Mouse (Mus musculus) ZHBTc4 (cell line): Measurements from ENCODE around the gene Scnn1b.

Experiments used
- DNase-seq: peaks from one replicate; pipeline ENCODE4 v3.0.0-alpha.2; 2011; ENCODE audit warnings: low read depth, low spot score

Scnn1b gene

GRCm38 (mm10) chr7:121913944-121914343 is 49.1 kb downstream of the Scnn1b start:
- no peak for DNase-seq

DNA sequence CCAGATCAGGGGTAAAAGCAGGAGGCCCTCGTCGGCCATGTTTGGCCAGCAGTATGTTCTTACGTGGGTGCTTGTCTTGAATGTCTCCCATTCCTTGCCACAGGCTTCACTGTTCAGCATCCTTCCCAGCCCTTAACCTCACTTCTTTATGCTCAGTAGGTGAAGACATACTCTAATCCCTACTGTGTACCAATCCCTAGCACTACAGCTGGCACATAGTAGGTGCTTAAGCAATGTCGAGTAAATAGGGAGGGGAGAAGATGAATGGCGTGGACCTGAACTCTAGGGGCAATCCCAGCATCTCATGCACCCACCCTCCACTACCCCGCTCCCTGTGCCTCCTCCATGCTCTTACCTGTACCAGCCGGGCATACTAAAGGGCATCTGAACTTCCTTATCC is 59.5 kb downstream of the Scnn1b start:
- no peak for DNase-seq

DNA sequence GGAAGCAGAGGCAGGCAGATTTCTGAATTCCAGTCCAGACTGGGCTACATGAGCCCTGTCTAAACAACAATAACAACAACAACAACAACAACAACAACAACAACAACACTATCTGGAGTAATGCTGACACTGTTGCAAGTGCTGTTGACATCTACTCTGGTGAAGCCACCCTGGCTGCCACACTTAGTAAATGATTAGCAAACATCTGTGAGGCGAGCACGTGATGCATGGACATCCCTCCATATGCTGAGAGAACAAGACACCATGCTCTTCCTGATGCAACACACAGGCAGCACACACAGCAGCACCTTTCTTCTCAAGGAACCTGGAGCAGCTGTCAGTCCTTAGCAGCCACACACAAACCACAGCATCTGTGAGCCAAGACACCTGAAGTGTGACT is 63.0 kb downstream of the Scnn1b start:
- DNase-seq: no peak

- DNase-seq: peak; percentile 59
Observed at GRCm38 (mm10) chr7:121931246-121931645, 66.4 kb downstream of the Scnn1b start.

GRCm38 (mm10) chr7:121933675-121934074 is 68.8 kb downstream of the Scnn1b start:
- no peak for DNase-seq

- DNase-seq: no peak
Observed at GRCm38 (mm10) chr7:121934346-121934745, 69.5 kb downstream of the Scnn1b start.

- no peak for DNase-seq
Observed at GRCm38 (mm10) chr7:121935906-121936794, 71.3 kb downstream of the Scnn1b start.

DNA sequence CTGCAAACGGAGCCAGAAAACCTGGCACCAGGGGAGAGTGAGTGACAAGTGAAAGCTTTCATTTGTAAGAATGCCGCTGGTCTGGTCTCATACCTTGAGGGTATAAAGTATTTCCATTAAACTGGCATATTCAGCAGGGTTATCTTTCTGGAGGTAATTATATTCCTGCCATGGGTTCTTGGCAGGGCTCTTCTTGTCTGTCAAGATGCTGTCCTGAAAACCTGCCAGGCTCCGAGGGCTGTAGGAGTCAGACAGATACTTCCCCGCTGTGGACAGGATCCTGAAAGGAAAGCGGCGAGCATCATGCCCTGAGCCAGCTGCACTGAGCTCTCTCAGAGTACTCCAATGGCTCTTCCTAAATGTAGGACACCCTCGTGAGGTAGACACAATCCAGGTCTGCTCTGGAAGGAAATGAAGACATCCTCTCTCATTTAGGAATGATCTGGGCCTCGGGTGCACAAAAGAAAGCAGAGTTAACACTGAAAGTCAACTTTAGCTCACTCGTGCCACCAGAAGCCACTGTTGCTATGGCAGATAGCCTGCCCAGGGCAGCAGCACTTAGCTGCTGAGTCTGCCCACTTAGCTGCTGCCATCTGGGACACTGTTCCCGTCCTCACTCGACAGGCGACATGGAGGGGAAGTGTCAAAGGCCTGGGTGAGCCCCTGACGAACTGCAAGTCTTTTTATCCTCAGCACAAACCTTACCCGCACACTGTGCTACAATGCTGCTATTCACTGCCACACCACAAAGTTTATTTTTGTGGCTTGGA is 72.2 kb downstream of the Scnn1b start:
- no peak for DNase-seq

GRCm38 (mm10) chr7:121938124-121938891 is 73.5 kb downstream of the Scnn1b start:
- no peak for DNase-seq

- DNase-seq: no peak
Observed at GRCm38 (mm10) chr7:121939244-121939643, 74.4 kb downstream of the Scnn1b start.

GRCm38 (mm10) chr7:121939729-121940128 is 74.9 kb downstream of the Scnn1b start:
- no peak for DNase-seq

- DNase-seq: no peak
Observed at GRCm38 (mm10) chr7:121941016-121941415, 76.2 kb downstream of the Scnn1b start.

GRCm38 (mm10) chr7:121941640-121942039 is 76.8 kb downstream of the Scnn1b start:
- DNase-seq: no peak

DNA sequence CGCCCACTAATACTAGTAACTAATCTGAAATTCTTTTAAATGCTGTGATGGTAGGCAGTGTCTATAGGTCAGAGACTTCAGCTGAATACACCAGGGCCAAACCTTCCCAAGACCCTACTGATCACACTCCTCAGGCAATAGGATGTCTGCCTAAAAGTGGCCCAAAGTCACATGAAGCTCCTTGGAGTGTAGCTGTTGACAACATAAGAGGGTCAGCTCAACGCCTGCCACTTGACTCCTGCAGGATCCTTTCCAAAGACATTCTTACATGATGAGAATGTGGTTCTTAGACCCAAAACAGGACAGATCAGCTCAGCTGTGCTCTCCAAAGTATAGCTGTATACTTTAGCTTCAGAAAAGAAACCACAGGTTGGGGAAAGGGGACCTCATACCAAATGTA is 77.5 kb downstream of the Scnn1b start:
- DNase-seq: no peak

DNA sequence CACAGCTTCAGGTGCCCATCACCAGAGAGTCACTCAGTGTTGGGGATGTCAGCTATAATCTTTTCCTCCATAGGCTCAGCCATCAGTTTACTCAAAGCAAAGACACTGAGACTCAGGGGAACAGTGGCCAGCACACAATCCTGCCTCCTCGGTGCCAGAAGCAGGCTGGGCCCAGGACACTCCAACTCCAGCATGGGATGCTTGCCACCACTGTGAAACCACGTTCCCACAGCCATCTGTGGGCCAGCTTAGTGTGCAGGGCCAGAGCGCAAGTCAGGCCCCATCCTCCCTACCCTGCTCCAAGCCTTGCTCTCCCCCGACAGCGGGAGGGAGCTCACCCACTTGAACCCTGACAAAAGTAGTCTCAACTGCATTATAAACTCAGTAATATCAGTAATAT is 81.4 kb downstream of the Scnn1b start:
- DNase-seq: no peak

DNA sequence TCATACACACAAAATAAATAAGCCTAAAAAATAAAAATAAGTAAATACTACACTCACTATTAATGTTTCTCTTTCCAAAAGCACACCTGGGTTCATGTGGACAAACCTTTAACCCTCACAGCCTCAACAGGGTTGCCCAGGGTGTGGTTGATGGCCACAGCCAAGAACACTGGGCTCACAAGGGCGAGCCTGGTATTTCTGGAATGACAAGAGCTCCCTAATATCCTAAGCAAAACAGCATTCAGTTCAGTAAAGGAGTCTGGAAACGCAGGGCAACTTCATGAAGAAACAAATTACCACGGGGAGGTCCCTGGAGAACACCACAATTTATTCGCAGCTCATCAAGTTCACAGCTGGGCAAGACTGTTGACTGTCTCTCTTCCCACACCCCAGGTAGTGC is 82.7 kb downstream of the Scnn1b start:
- peak; percentile 55 for DNase-seq

- DNase-seq: no peak
Observed at GRCm38 (mm10) chr7:121954891-121955669, 90.2 kb downstream of the Scnn1b start.

GRCm38 (mm10) chr7:121955802-121956201 is 91.0 kb downstream of the Scnn1b start:
- DNase-seq: no peak

- DNase-seq: no peak
Observed at GRCm38 (mm10) chr7:121961913-121962570, 97.2 kb downstream of the Scnn1b start.

DNA sequence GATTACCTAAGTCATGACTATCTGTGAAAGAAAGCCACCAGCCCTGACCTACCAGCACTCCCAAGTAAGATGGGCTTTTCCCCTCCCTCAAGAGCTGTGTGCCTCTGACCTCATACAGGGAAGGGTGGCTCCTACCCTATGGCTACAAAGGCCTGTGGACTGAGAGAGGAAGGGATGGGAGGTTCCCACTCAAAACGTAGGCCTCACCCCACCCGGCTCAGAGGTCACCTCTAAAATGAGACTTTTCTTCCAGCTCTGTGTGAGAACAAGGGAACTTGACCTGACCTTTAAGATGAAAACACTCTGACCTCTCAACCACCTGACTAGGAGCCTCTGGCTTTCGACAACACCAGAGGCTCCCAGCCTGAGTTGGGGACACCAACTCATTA is 97.7 kb downstream of the Scnn1b start:
- DNase-seq: peak; percentile 82
